In the genomic region with DNA sequence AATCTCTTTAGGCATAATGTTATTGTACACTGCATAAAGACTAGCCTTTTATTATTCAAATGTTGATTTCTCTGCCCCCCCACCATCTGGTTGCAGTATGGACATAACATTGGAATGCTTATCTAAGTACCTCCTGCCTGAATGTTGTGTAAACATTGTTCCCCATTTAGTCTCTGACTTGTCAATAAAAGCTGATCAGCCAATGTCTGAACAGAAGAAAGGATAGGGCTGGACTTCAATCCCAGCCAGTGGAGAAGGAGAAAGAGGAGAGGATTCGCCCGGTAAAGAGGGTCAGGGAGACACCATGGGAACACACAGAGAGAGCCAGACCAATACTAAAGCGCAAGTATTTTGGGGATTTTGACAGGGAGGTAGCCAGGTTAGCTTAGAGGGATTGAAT, we compare ENCODE assay signal across 17 mouse cellular contexts. TPM values are rescaled to one million over a fixed set of nuclear protein-coding genes. Genes with fewer than 3 reads are reported as not detected.
DNase-seq lines count a peak whose midpoint lies in the region; ATAC-seq and TF ChIP-seq lines count a peak whose summit lies in the region.
"Had no signal": no experiment of that assay in that cellular context is flagged by ENCODE, and none has a peak within 500 bp of the region (broad histone marks: within the 10 kb centered on the region; RNA-seq: fewer than 3 reads in every experiment).

No protein-coding gene starts in this region.

- 39% methylated on average over 3 of the region's 3 CpGs for WGBS in liver, adult 2 months
- 42% methylated on average over 3 of the region's 3 CpGs for WGBS in midbrain, embryonic 11.5 days
- WGBS in midbrain, postnatal 0 days = 28% methylated on average over 3 of the region's 3 CpGs
- WGBS in midbrain, embryonic 14.5 days = 35% methylated on average over 3 of the region's 3 CpGs
- WGBS in stomach, embryonic 15.5 days = 39% methylated on average over 3 of the region's 3 CpGs
- 54% methylated on average over 3 of the region's 3 CpGs for WGBS in forebrain, embryonic 12.5 days

- peak; percentile 26 for DNase-seq in liver, adult 2 months (ENCODE audit: extremely low read depth, low read depth, low spot score)
- DNase-seq in liver = no peak
- DNase-seq in midbrain, embryonic 11.5 days (ENCODE audit: low spot score, missing footprints) = no peak
- DNase-seq in midbrain, postnatal 0 days (ENCODE audit: low spot score) = no peak
- DNase-seq in midbrain, embryonic 14.5 days = peak; percentile 15
- DNase-seq: adrenal gland, adult 2 months; adrenal gland, postnatal 25 days; cerebellum, adult 2 months; cerebellum, postnatal 10 days; gastrocnemius, postnatal 36 days; heart, adult 11 months; heart, postnatal 36 days had no signal

- peaks cover 6% of the 10 kb centered on the region for H3K4me1 ChIP-seq in liver, adult 2 months (ENCODE audit: control insufficient read depth, insufficient read depth, low read length)
- H3K4me1 ChIP-seq in midbrain, embryonic 11.5 days (ENCODE audit: control insufficient read depth, insufficient read depth, low read length) = no peaks in the 10 kb centered on the region
- H3K4me1 ChIP-seq in midbrain, postnatal 0 days (ENCODE audit: insufficient read depth, low read length) = no peaks in the 10 kb centered on the region
- no peaks in the 10 kb centered on the region for H3K4me1 ChIP-seq in midbrain, embryonic 14.5 days (ENCODE audit: control insufficient read depth, insufficient read depth, low read length)
- H3K4me1 ChIP-seq in stomach, embryonic 15.5 days = peaks cover 12% of the 10 kb centered on the region; the same call in 1 of the 2 replicates
- peaks cover 9% of the 10 kb centered on the region; the same call in 1 of the 2 replicates for H3K4me1 ChIP-seq in forebrain, embryonic 12.5 days
- H3K4me1 ChIP-seq: embryonic facial prominence, embryonic 10.5 days had no signal

- no peaks in the 10 kb centered on the region for H3K9me3 ChIP-seq in midbrain, embryonic 11.5 days (ENCODE audit: control insufficient read depth, low read length)
- H3K9me3 ChIP-seq in midbrain, postnatal 0 days (ENCODE audit: low read length) = no peaks in the 10 kb centered on the region
- H3K9me3 ChIP-seq in midbrain, embryonic 14.5 days (ENCODE audit: control insufficient read depth, low read length) = no peaks in the 10 kb centered on the region
- no peaks in the 10 kb centered on the region for H3K9me3 ChIP-seq in stomach, embryonic 15.5 days
- no peaks in the 10 kb centered on the region for H3K9me3 ChIP-seq in forebrain, embryonic 12.5 days
- H3K9me3 ChIP-seq: embryonic facial prominence, embryonic 10.5 days; heart, embryonic 13.5 days had no signal

- peak; percentile 59; the same call in 1 of the 2 replicates for ATAC-seq in midbrain, embryonic 11.5 days (ENCODE audit: low FRiP score)
- ATAC-seq in midbrain, postnatal 0 days (ENCODE audit: low FRiP score) = no peak
- no peak for ATAC-seq in midbrain, embryonic 14.5 days (ENCODE audit: low FRiP score, low TSS enrichment)
- peak; percentile 51; the same call in 1 of the 2 replicates for ATAC-seq in stomach, embryonic 15.5 days (ENCODE audit: insufficient read depth, low FRiP score, low read depth)
- ATAC-seq in forebrain, embryonic 12.5 days (ENCODE audit: low FRiP score) = no peak
- ATAC-seq: forebrain, embryonic 14.5 days had no signal

- no peak overlapping the region for H3K27ac ChIP-seq in liver, adult 2 months (replicated peaks; ENCODE audit: insufficient read depth, low read depth, low read length)
- H3K27ac ChIP-seq in midbrain, embryonic 11.5 days (ENCODE audit: low read depth, low read length) = no peak overlapping the region
- H3K27ac ChIP-seq in midbrain, postnatal 0 days (ENCODE audit: low read depth, low read length) = no peak overlapping the region
- no peak overlapping the region for H3K27ac ChIP-seq in midbrain, embryonic 14.5 days (replicated peaks; ENCODE audit: low read depth, low read length)
- no peak overlapping the region for H3K27ac ChIP-seq in stomach, embryonic 15.5 days
- H3K27ac ChIP-seq in forebrain, embryonic 12.5 days = no peak overlapping the region
- H3K27ac ChIP-seq: embryonic facial prominence, embryonic 10.5 days; heart, embryonic 13.5 days had no signal

- TF ChIP-seq POLR2A in liver, adult 2 months (IDR thresholded peaks at IDR 0.05; ENCODE audit: extremely low read depth, insufficient read depth, low read length) = no peak

- H3K36me3 ChIP-seq in liver, adult 2 months (ENCODE audit: control insufficient read depth, insufficient read depth, low read length) = no peaks in the 10 kb centered on the region
- no peaks in the 10 kb centered on the region for H3K36me3 ChIP-seq in midbrain, embryonic 11.5 days (ENCODE audit: control insufficient read depth, insufficient read depth, low read length)
- no peaks in the 10 kb centered on the region for H3K36me3 ChIP-seq in midbrain, postnatal 0 days (ENCODE audit: insufficient read depth, low read length)
- H3K36me3 ChIP-seq in midbrain, embryonic 14.5 days (ENCODE audit: control insufficient read depth, insufficient read depth, low read length) = no peaks in the 10 kb centered on the region
- no peaks in the 10 kb centered on the region for H3K36me3 ChIP-seq in stomach, embryonic 15.5 days
- H3K36me3 ChIP-seq in forebrain, embryonic 12.5 days (replicated peaks) = no peaks in the 10 kb centered on the region
- H3K36me3 ChIP-seq: embryonic facial prominence, embryonic 10.5 days; heart, embryonic 13.5 days had no signal

- no peaks in the 10 kb centered on the region for H3K79me2 ChIP-seq in liver, adult 2 months (ENCODE audit: control insufficient read depth, insufficient read depth, low read length)

- H3K4me3 ChIP-seq in liver, adult 2 months (ENCODE audit: insufficient read depth, low read depth, low read length) = no peak overlapping the region
- H3K4me3 ChIP-seq in midbrain, embryonic 11.5 days (ENCODE audit: low read depth, low read length) = no peak overlapping the region
- no peak overlapping the region for H3K4me3 ChIP-seq in midbrain, postnatal 0 days (ENCODE audit: low read depth, low read length)
- no peak overlapping the region for H3K4me3 ChIP-seq in midbrain, embryonic 14.5 days (replicated peaks; ENCODE audit: low read depth, low read length)
- H3K4me3 ChIP-seq in stomach, embryonic 15.5 days (replicated peaks) = no peak overlapping the region
- H3K4me3 ChIP-seq in forebrain, embryonic 12.5 days (replicated peaks) = no peak overlapping the region
- H3K4me3 ChIP-seq: embryonic facial prominence, embryonic 10.5 days; heart, embryonic 13.5 days had no signal

- no peak overlapping the region for H3K9ac ChIP-seq in liver, adult 2 months (ENCODE audit: low read depth, low read length)
- H3K9ac ChIP-seq in midbrain, embryonic 11.5 days (ENCODE audit: low read length) = no peak overlapping the region
- H3K9ac ChIP-seq in midbrain, postnatal 0 days (replicated peaks; ENCODE audit: low read length, poor library complexity, severe bottlenecking) = no peak overlapping the region
- no peak overlapping the region for H3K9ac ChIP-seq in midbrain, embryonic 14.5 days (replicated peaks; ENCODE audit: low read length)
- H3K9ac ChIP-seq in stomach, embryonic 15.5 days = no peak overlapping the region
- H3K9ac ChIP-seq in forebrain, embryonic 12.5 days = no peak overlapping the region
- H3K9ac ChIP-seq: heart, embryonic 13.5 days had no signal

- H3K4me2 ChIP-seq in midbrain, embryonic 11.5 days = no peak overlapping the region
- no peak overlapping the region for H3K4me2 ChIP-seq in midbrain, postnatal 0 days (ENCODE audit: low read depth, low read length, poor library complexity, severe bottlenecking)
- no peak overlapping the region for H3K4me2 ChIP-seq in midbrain, embryonic 14.5 days (ENCODE audit: low read length)
- H3K4me2 ChIP-seq in stomach, embryonic 15.5 days = no peak overlapping the region
- no peak overlapping the region for H3K4me2 ChIP-seq in forebrain, embryonic 12.5 days
- H3K4me2 ChIP-seq: heart, embryonic 13.5 days had no signal

- no peaks in the 10 kb centered on the region for H3K27me3 ChIP-seq in liver, adult 2 months (ENCODE audit: control insufficient read depth, insufficient read depth, low read length)
- no peaks in the 10 kb centered on the region for H3K27me3 ChIP-seq in midbrain, embryonic 11.5 days (ENCODE audit: control insufficient read depth, insufficient read depth, low read length)
- H3K27me3 ChIP-seq in midbrain, postnatal 0 days (ENCODE audit: insufficient read depth, low read length) = no peaks in the 10 kb centered on the region
- H3K27me3 ChIP-seq in midbrain, embryonic 14.5 days (ENCODE audit: control insufficient read depth, insufficient read depth, low read length) = no peaks in the 10 kb centered on the region
- no peaks in the 10 kb centered on the region for H3K27me3 ChIP-seq in stomach, embryonic 15.5 days (replicated peaks)
- 0 out of 2 replicates have a peak, but pooled peaks cover 5% of the 10 kb centered on the region for H3K27me3 ChIP-seq in forebrain, embryonic 12.5 days
- H3K27me3 ChIP-seq: heart, embryonic 13.5 days had no signal

- no peak for TF ChIP-seq CTCF in liver, adult 2 months (IDR thresholded peaks at IDR 0.05; ENCODE audit: low read depth, low read length)
- TF ChIP-seq CTCF in midbrain, postnatal 0 days (IDR thresholded peaks at IDR 0.05) = no peak

RNA-seq across cellular contexts. Expression of a gene that starts 60.0 kb away (rescaled TPM):
- total RNA-seq in liver, adult 2 months (2014; rRNA removed) = 5.1 and 15.4 TPM in 2 replicates
- polyA plus RNA-seq in liver, adult 2 months (2012; rRNA removed) = 22.9 and 28.7 TPM in 2 replicates
- polyA plus RNA-seq in midbrain, embryonic 11.5 days (2014; fragmentation: Nextera tagmentation; extraction: Ambion mirVana) = 4.8 and 6.1 TPM in 2 replicates
- total RNA-seq in midbrain, postnatal 0 days (2014; rRNA removed) = 1.8 and 3.7 TPM in 2 replicates
- 1.9 and 2.3 TPM in 2 replicates for polyA plus RNA-seq in midbrain, postnatal 0 days (2015; fragmentation: Nextera tagmentation; extraction: Ambion mirVana)
- 1.8 and 2.4 TPM in 2 replicates for polyA plus RNA-seq in midbrain, embryonic 14.5 days (2014; fragmentation: Nextera tagmentation; extraction: Ambion mirVana)
- polyA plus RNA-seq in stomach, embryonic 15.5 days (2015; fragmentation: Nextera tagmentation; extraction: Ambion mirVana) = 9.8 and 11.2 TPM in 2 replicates
- polyA plus RNA-seq in forebrain, embryonic 12.5 days (2016; fragmentation: Nextera tagmentation; extraction: Ambion mirVana) = 6.5 and 7.5 TPM in 2 replicates

Comparison
In these comparisons a context has a peak if more than half of its experiments do, and no peak if none do; other contexts are left out.
1. DNase-seq: peak in liver, adult 2 months (single experiment) and midbrain, embryonic 14.5 days (single experiment); none in liver (single experiment), midbrain, embryonic 11.5 days (single experiment) and midbrain, postnatal 0 days (single experiment).
2. ATAC-seq: peak in midbrain, embryonic 11.5 days (single experiment) and stomach, embryonic 15.5 days (single experiment); none in midbrain, postnatal 0 days (single experiment), midbrain, embryonic 14.5 days (single experiment) and forebrain, embryonic 12.5 days (single experiment).